Mouse (Mus musculus) olfactory bulb, adult 2 months (tissue): ENCODE data around the gene Tbx3. TPM values are rescaled to one million over a fixed set of nuclear protein-coding genes. Genes with fewer than 3 reads are reported as not detected.

Experiments used
- H3K27ac ChIP-seq: fragments of 200-500 bp; 2 replicates; pipeline ENCODE4 v1.5.1; 2012; ENCODE audit warnings: low read depth, low read length; ENCODE audit not compliant: insufficient read depth
- H3K4me1 ChIP-seq: fragments of 200-500 bp; 2 replicates; pipeline ENCODE4 v1.6.1; 2012; ENCODE audit warnings: low read length; ENCODE audit not compliant: control insufficient read depth, insufficient read depth
- H3K4me3 ChIP-seq: fragments of 200-500 bp; 2 replicates; pipeline ENCODE4 v1.5.1; 2012; ENCODE audit warnings: mild to moderate bottlenecking, low read depth, low read length, moderate library complexity; ENCODE audit not compliant: insufficient read depth
- CTCF ChIP-seq: fragments of 200-500 bp; IDR thresholded peaks from 2 replicates; pipeline ENCODE4 v1.5.1; 2012; ENCODE audit warnings: low read depth, mild to moderate bottlenecking, low read length, moderate library complexity; ENCODE audit not compliant: insufficient read depth
- POLR2A ChIP-seq: fragments of 200-500 bp; IDR thresholded peaks from 2 replicates; pipeline ENCODE4 v1.6.1; 2012; ENCODE audit warnings: mild to moderate bottlenecking, low read depth, low read length, moderate library complexity; ENCODE audit not compliant: insufficient read depth
- WGBS: fragments of 180-500 bp; shearing (Covaris S2); methylation state at CpG from one replicate; pipeline ENCODE4 v1.1.7; 2018; 5-methylcytosine and 5-hydroxymethylcytosine counted together
- polyA plus RNA-seq: library from polyadenylated mRNA; stranded (reverse); fragments of >200 nt; gene quantifications from 2 replicates; pipeline ENCODE4 v1.2.4, GENCODE M21; 2012; ENCODE audit warnings: low replicate concordance; ENCODE audit not compliant: missing spikeins, insufficient read depth, insufficient read length

Gene Tbx3
- polyA plus RNA-seq, 1 experiment, result not detected

DNA sequence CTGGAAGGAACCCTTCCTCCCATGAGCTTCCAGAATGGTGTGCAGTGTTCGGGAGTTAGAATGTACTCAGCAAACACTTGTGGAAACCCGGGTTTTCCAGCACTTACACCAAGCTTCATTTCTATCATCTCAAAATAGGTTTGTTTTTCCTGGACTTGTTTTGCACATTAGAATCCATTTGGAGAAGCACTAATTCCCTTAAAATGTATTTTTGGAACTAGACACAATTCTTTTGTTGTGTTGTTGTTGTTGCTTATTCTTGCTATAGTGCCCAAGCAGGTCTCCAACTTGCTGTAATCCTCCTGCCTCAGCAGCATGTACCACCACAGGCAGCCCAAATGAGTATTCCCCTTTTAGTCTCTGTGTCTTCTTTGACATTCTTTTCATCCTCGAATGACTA is 11.4 kb upstream of the Tbx3 start:
- 6% methylated on average over 3 of the region's 3 CpGs for WGBS

DNA sequence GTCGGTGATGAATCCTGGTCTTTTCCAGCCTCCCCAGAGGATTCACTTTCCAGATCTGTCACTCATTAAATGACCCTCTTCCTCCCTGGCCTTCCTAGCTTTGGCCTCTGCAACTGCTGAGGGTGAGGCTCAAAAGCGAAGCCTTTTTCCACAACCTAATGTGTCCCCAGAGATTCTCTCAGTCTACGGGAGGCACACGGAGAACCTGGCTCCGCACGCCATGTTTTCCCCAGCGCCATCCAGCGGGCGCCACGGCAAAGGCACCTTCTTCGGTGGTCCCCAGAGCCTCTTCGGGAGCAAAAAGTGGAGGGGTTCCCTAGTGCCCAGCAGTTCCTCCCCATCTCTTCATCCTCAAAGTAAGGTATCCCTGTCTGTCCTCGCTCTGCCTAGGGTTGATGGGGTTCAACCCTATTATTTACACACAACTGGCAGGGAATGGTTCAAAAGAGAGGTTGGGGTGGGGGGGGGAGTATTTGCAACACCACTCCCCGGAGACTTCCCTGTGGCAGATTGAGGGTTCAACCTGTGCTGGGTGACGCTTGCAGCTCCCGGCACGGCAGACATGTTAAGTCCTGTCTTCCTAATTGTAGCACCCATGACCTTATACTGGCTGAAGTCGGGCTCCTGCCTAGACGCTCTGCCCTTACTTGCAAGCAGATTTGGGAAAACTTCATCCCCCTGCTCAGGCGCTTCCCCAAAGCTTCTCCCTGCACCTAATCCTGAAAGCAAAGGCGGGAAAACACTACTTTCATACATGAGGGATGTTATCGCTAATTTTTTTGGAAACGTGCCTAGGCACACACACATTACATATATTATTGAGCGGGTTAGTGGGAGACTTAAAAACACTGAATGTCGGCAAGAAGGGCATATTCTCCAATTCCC is 9.7 kb upstream of the Tbx3 start:
- TF ChIP-seq POLR2A, result no peak
- TF ChIP-seq CTCF, result no peak
- H3K27ac ChIP-seq, result no peak overlapping the region
- no peak overlapping the region for H3K4me3 ChIP-seq
- 4% methylated on average over 25 of the region's 25 CpGs for whole genome bisulfite sequencing
- no peaks in the 10 kb centered on the region; the same call in 1 of the 2 replicates for H3K4me1 ChIP-seq

More for the DNA sequence above, 11.4 kb upstream of the Tbx3 start:
- Histone ChIP-seq H3K4me3 (no peak overlapping the region), H3K27ac (no peak overlapping the region), H3K4me1 (no peaks in the 10 kb centered on the region; the same call in 1 of the 2 replicates)
- no peak for TF ChIP-seq CTCF
- TF ChIP-seq POLR2A, result no peak

DNA sequence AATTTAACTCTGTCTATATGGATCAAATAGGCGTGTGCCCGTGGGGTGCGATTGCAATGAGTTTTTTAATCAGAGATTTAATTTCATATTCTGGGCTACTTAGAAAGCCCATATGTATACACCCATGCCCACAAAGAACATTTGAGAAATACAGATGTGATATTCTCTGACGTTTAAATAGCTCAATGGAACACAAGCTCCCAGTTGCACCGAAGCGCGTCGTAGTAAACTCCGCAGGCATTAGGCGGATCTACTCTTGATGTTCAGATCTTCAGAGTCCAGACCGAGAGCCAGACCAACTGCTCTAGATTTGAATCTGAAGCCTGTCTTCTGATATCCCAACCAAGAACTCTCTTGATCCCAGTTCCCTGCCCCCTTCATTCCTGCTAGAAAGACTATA is 9.0 kb upstream of the Tbx3 start:
- 5% methylated on average over 11 of the region's 11 CpGs for WGBS

DNA sequence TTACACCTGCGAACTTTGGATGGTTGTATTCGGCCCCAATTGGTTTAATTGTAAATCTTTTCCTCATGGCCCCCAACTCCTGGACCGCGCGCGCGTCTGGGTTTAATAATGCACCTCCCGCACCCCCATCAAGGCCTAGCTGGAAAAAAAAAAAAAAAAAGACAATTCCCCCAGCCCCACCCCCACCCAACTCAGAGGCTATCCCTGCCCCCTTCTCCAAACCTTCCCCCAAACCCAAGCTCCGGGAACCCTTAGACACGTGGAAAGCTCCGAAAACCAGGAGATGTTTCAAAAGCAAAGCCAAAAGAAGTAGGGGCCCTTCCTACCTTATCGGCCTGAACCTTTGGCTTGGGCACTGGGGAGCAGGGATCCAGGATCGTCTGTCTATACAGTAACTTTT is 8.1 kb upstream of the Tbx3 start:
- Histone ChIP-seq H3K4me1 (no peaks in the 10 kb centered on the region), H3K4me3 (no peak overlapping the region), H3K27ac (no peak overlapping the region)
- WGBS, result 3% methylated on average over 13 of the region's 13 CpGs
- no peak for TF ChIP-seq CTCF
- TF ChIP-seq POLR2A, result no peak

More for the DNA sequence above, 9.0 kb upstream of the Tbx3 start:
- no peak for TF ChIP-seq CTCF
- TF ChIP-seq POLR2A, result no peak
- Histone ChIP-seq H3K4me3 (no peak overlapping the region), H3K27ac (no peak overlapping the region), H3K4me1 (no peaks in the 10 kb centered on the region; the same call in 1 of the 2 replicates)

DNA sequence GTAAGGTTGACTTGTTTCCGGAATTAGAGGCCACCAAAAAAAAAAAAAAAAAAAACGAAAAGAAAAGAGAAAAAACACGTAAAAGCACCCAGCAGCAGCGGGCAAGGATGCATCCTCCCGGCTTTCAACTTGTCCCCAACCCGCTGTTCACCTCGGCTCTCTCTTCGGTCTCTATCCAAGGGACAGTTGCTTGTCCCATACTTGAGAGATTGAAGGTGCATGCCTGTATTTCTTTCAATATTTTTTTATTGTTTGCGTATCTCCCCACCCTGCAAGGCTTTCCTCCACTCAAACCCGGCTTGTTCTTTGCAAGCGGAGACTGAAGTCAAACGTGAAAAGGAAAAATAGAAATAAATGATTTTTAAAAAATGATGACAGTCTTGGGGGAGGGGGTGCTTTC is 7.7 kb upstream of the Tbx3 start:
- H3K27ac ChIP-seq, result no peak overlapping the region
- TF ChIP-seq CTCF (no peak), POLR2A (no peak)
- WGBS, result 10% methylated on average over 12 of the region's 12 CpGs
- H3K4me3 ChIP-seq, result no peak overlapping the region
- no peaks in the 10 kb centered on the region for H3K4me1 ChIP-seq

DNA sequence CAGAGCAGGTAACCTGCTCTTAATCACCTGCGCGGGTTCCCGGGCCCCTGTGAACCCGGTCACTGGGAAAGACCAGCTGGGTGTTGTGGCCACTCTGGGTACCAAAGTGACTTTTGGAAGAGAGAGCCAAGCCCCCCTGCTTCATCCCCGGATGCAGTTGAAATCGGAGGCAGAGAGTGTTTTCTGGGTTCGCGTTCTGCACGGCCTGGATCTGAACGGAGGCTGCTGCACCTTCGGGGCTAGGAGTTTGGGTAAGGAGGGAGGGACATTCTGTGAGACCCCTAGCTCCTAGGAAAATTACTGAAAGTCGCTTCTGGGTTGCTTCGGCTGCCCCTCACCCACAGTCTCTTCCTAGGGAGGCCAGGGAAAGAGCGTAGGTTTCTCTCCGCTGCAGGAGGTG is 7.2 kb upstream of the Tbx3 start:
- Histone ChIP-seq H3K4me3 (no peak overlapping the region), H3K27ac (no peak overlapping the region), H3K4me1 (no peaks in the 10 kb centered on the region)
- TF ChIP-seq POLR2A, result no peak
- TF ChIP-seq CTCF, result no peak
- 5% methylated on average over 15 of the region's 15 CpGs for WGBS

DNA sequence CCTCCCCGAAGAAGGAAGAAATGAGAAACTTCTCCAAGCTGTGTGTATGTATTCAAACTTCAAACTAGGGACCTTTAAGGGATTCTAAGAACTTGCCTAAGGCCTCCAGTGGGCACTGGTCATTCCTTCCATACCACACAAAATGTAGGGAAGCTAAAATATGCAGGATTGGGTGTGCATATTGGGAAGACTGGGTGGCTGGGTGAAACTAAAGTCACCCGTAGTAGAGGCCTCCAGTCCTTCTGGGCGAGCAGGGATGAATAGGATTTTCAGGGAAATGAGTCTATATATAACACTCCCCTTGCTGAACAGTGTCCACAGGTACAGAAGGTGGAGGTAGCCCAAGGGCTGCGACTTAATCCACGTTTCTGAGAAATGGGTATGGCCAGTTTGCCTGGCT is 6.7 kb upstream of the Tbx3 start:
- H3K4me1 ChIP-seq, result no peaks in the 10 kb centered on the region
- 16% methylated on average over 5 of the region's 5 CpGs for WGBS
- H3K27ac ChIP-seq, result no peak overlapping the region
- H3K4me3 ChIP-seq, result no peak overlapping the region
- TF ChIP-seq CTCF (no peak), POLR2A (no peak)

DNA sequence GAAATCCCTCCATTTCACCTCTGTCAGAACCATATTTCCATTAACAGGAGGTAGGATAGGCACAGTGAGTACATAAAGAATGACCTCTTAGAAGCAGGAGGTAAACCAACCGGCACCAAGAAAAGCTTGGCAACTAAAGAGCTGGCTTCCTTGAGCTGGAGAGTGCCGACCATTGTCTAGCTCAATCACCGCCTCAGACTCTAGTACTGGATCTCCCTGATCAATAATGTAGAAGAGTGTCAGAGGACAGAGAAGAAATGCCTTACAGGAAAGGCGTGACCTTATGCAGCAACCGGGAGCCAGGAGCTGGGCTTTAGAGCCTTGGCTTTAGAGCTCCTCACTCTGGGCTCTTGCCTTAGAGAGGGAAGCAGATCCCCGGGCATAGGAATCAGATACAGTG is 4.7 kb upstream of the Tbx3 start:
- Histone ChIP-seq H3K4me1 (peaks cover 9% of the 10 kb centered on the region), H3K4me3 (no peak overlapping the region), H3K27ac (no peak overlapping the region)
- 8% methylated on average over 6 of the region's 6 CpGs for WGBS
- no peak for TF ChIP-seq CTCF
- TF ChIP-seq POLR2A, result no peak

DNA sequence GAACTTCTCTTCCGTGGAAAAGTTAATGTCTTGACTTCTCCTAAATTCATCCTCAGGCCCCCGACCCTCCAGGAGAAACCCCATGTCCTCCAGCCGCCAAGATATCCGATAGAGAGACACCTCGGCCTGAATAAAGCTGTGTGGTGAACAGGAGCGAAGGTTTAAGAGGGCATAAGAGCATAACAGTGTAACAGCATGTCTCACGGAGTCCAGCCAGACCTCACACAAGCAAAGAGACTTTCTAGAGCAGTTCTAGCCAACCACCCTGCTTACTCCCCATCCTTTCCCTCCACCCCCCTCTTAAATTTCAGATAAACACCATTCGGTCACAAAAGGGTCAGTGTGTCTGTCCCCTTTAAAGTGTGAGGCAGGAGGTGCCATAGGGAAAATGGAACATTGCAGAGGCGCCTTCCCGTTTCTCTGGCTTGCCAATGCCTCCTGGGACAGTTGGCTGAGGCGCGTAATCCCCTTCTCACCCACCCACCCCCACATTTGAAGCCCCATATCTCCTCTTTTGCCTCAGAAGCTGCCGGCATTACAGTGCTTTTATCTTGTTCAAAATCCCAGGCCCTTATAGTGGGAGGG is 3.0 kb upstream of the Tbx3 start:
- TF ChIP-seq CTCF (no peak), POLR2A (no peak)
- H3K4me1 ChIP-seq, result peaks cover 11% of the 10 kb centered on the region
- no peak overlapping the region for H3K4me3 ChIP-seq
- no peak overlapping the region for H3K27ac ChIP-seq
- WGBS, result 21% methylated on average over 13 of the region's 13 CpGs
